Mouse (Mus musculus): ENCODE results near the gene AW549877. TPM values are rescaled to one million over a fixed set of nuclear protein-coding genes. Genes with fewer than 3 reads are reported as not detected.
A peak's percentile ranks its signal among the peaks of the same experiment; 100 is the strongest.

The AW549877 gene
- total RNA-seq (2021): 10 to 100 TPM; 53.3 to 57.5 TPM
- long read RNA-seq, experiment 1, full-length matches to known transcripts: 4 of 16 reads
- long read RNA-seq, experiment 1, partial matches to known transcripts: 4 of 16 reads
- long read RNA-seq, experiment 1, other reads (novel, unspliced or antisense): 8 of 16 reads
- long read RNA-seq, experiment 2, full-length matches to known transcripts: 5 of 8 reads
- long read RNA-seq, experiment 2, partial matches to known transcripts: 1 of 8 reads
- long read RNA-seq, experiment 2, other reads (novel, unspliced or antisense): 2 of 8 reads

DNA sequence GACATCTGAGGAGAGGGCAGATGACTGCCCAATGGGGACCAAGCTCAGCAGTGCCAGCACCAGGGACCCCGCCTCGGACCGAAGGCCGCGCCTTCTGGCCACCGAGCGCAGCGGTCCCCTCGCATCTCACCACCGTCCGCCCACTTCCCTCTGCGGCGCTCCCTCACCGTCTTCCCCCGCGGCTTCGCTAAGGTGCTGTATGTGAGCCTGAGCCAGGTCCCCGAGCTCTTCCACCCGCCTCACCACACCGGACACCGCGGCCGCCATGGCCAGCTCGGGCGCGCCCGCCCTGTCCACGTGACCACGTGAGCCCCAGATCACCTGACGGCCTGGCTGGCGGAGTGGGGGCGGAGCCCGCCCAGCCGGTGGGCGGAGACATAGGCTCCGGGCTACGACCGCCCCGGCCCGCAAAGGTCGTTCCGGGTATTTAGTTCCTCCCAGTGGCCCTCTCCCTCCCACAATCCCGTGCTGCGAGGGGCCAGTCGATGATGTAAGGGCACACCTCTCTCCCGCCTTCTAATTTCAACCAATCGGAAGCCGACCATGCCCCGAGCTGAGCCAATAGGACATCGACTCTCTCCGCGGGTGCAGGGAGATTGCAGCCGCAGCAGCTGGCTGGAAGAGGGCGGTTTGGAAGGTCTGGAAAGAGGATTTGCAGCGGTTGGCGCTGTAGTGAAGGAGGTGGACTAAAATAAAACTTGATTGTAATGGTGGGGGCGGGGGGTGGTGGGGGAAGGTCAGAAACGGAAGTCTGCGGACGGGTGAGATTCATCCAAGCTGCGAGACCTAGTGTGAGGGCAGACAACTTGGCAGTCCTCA lies at the start of gene AW549877:
TSS of gene AW549877 (minus strand) at position 297 of the 819 bp plus-strand sequence.
- DNase-seq: peak; percentile 99

DNA sequence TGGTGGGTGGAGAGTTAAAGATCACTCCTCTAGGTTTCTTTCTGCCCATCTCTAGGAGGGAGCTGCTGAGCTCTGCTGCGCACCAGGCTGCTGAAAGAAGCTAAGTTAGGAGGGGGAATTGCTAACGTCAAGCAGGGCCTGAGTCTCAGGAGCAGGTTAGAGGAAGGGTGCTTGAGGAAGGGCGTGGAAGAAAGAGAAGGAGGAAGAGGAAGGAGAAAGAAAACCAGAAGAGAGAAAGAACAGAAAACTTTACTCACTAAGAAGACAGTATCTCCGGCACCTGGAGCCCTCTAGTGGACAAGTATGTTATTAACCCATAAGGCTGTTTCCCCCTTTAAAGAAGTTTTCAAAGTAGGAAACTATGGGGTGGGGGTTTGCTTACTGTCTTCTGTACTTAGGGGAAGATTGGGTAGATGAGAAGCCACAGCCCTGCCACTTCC lies 47.5 kb upstream of the AW549877 start:
- peak in 1 of 2 experiments; percentile 18 for DNase-seq

DNA sequence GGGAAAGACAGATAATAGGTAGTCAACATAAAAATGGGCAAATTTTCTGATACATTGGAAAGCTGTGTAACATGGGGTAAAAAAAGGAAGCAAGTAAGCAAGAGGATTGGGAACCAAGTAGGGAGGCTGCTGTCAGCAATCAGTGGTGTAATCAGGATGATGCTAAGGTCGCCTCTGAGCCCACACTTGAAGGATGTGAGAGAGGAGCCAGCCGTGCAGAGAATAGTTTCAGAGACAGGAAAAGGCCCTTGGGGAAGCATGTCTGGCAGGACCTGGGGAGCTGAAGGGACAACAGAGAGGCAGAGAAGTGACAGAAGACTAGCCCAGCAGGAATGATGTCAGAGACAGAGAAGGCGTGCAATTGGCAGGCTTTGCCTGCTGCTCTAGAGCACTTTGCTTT lies 46.9 kb upstream of the AW549877 start:
- DNase-seq: no peak

DNA sequence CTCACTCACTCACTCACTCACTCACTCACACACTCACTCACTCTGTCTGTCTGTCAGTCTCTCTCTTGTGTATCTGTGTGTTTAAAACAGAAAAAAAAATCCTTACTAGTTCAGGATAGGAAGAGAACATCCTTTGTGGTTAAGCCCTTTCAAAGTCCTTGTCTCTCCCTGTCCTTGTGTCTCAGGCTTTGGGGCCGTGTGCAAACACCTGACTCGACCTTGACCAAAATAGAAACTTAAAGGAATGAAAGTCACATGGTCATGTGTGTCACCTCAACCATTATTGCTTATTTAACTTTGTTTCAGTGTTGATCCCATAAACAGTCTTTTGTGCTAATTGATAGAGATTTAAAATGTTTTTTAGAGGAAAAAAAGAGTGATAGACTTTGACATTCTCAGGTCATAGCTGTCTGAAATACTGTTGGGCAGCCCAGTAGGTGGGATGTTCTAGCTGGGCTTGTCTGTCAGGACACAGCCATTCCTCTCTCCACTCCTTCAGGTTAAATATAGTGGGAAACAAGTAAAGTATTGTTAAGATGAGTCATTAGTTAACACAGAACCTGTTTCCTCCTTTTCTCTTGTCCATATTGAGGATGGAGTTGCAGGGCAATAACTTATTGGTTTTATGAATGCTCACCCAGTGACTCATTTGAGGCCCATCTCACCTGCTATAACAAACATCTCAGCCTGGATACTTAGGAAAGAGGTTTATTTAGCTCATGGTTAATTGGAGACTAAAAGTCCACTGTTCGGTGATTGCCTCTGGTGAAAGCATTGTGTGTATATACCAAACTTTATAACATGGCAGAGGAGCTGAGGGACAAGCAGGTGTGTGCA lies 37.8 kb upstream of the AW549877 start:
- peak; percentile 10 for DNase-seq

DNA sequence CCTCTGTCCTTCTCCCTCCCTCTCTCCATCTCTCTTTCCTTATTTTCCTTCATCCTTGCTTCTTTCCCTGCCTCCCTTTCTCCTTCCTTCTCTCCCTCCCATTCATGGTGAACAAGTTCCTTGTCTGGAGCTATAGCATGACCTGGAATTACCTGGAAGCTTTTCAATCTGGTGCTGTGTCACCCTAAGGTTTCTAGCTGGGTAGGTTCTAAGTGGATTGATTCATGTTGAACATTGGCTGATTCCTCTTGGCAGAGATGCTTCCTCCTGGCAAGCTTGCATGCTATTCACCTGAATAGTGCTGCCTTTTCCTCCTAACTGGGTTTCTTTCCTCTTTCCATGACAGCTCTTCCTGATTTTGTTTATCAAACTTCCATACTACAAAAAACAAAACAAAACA lies 33.4 kb upstream of the AW549877 start:
- no peak for DNase-seq

DNA sequence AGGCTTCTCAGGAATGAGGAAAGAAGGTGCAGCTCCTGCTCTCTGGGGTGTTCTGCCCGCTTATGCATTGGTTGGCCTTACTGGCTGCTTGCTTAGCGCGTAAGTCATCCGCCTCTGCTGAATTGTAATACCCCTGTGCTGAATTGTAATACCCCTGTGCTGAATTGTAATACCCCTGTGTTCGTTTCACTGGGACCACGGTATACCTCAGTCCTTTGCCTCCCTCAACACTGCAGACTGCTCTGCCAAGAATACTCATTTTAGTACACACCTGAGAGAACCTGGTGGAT lies 32.8 kb upstream of the AW549877 start:
- no peak for DNase-seq

DNA sequence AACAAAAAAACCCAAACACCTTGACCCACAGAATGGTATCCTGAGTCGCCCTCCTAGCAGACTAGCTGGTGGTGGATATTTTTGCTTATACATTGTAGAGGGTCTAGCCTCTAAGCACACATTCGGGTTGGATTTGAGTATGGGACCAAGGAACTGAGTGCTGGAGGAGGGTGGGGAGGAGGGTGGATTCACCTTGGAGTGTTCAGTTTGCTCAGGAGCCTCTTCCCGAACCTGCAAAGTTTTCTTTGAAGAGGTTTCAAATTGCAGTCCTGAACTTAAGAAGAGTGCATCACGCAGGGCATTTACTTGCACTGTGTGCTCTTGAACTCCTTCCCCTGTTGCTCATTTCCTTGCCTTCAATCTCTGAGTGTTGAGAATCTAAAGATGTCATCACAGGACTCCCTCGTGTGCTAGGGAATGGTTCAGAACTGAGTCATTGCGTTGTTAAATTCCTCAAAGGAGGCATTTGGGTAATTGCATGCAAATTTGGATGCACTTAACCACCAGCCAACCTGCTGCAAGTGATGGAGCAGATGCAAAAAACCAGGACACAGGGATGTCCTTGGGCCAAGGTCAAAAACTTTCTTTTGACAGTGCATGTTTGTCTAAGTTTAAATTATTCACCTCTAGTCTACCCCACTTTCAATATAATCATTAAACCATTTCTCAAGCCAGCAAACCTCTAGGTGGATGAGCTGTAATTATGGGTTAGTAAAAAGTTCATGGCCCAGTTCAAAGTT lies 32.3 kb upstream of the AW549877 start:
- no peak for DNase-seq

DNA sequence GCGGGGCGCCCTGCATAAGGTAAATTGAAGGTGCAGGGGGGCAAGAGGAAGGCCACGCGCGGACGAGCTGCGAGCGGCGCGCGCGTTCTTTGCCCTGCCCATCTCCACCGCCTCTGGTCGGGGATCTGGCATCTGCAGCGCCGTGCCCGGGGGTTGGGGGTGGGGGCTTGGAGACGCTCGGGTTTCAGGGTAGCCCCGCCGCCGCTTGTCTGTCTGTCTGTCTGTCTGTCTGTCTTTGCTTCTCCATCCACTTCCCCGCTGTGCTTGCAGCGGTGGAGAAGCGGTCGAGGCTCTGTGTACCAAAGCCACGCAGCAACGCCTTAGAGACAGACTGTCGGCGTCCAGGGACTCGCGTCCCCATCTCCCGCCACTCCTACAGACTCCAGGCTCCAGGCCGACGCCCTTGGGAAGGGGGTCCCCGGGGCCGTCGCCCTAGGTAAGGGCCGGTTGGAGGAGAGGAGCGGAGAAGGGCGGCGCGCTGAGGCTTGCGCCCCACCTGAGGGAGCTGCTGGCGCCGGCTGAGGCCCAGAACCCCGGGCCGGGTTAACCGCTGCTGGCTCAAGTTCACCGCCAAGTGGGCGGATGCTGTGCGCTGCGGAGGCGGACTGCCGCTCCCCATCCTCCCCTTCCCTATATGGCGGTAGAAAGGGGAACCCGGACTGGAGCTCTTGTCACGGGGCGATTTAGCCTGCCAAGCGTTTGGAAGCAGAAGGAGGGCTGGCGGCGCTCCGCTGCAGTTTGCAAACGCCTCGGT lies 31.5 kb upstream of the AW549877 start:
- peak; percentile 87 to 88 for DNase-seq

DNA sequence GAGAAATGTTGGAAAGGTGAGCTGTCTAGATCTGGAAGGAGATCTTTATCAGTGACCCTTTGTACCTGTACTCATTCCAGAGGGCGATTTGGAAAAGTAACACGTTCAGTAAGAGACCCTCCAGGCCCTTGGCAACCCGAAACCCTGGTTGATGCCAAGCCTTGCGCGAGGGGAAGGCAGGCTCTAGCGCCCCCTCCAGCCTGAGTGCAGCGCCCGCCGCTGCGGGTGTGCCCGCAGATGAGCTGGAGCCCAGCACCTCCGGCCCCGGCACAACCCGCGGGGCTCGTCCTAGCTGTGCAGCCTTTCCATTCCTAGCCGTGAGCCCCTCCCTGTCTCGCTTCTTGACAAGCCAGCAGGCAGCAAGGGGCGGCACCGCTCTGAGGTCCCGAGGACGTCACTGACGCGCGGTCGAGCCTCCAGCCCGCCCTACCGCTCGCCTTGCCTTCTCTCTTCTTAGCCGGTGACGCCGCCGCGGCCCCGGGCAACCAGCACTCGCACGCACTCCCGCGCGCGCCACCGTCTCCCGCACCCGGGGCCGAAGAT lies 30.8 kb upstream of the AW549877 start, which contains the start of gene Oxct1:
TSS of gene Oxct1 (plus strand) at position 153 of the 543 bp plus-strand sequence.
- DNase-seq: peak; percentile 91 to 92

DNA sequence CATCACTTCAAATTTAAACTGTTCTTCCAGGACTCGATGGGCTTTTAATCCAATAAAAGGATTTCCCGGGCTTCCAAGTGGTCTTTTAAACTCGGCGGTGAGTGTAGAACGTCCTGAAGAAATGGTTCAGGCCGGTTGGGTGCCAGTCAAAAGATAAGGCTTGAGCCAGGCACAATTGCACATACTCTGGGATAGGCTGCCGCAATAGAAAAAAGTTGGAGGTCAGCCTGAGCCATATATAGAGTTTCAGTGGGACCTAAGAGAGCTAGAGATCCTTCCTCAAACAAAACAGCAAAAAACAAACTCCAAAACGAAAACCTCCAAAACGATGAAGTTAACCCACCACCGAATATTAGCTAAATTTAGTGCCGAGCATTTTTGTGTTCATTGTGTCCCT lies 30.0 kb upstream of the AW549877 start:
- no peak for DNase-seq

DNA sequence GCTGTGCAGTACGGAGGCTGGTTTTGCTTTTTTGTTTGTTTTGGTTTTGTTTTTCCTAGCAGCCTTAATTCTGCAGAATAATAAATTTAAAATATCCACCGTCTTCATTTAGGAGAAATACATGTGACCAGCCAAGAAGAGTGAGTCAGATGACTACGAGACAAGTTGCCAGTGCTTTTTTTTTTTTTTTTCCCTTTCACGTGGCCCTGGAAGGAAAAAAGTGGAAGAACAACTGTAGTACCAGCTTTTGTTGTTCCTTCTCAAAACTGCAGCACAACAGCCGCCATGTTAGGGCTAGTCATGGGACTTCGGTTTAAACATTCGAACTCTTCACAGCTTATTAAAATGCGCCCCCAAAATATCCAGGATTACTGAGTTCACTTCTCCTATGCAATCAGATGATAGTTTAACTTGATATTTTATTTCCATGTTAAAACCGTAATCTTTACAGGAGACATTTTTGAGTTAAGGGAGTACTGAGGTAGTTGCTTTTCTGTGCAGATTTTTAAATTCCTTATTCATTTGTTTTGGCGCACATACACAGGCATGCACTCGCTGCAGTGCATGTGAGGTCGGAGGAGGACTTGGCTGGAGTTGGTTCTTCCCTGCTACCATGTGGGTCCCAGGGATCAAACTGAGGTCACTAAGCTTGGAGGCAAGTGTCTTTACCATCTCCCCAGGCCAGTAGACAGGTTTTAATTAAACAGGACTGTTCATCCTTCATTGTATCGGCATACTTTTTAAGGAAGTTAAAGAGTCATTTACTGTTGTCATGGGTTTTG lies 29.4 kb upstream of the AW549877 start:
- no peak for DNase-seq

DNA sequence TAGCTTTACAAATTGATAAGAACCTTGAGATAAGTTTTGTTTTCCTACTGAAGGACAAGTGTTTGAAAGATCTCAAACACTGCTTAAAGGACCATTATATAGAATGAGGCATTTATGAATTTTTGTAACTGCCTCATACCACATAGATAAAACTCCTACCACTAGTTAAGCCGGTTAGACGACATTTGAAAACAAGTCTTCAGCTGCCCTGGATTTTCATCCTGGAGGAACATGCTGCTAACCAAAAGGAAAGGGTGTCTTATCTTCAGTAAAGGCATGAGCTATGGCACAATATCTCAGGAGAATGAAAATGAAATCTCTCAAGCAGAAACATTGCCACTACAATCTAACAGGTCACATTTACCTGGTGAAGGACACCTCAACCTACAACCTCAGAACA lies 28.2 kb upstream of the AW549877 start:
- no peak for DNase-seq

DNA sequence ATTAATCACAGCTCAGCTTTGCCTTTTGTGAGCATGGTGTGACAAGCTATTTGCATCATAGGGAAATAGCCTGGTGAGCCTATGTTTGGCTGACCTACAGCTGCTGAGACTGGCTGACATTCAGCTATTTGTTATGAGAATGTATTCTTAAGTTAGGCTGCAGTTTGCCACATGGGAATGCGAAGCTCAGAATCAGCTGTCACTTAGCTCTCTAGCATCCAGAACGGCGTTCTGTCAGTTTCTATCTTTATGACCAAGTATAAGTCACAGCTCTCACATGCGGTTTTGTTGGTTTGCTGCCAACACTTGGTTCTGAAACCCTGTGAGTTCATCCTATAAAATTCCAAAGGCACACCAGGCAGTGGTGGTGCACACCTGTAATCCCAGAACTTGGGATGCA lies 25.2 kb upstream of the AW549877 start:
- DNase-seq: no peak

DNA sequence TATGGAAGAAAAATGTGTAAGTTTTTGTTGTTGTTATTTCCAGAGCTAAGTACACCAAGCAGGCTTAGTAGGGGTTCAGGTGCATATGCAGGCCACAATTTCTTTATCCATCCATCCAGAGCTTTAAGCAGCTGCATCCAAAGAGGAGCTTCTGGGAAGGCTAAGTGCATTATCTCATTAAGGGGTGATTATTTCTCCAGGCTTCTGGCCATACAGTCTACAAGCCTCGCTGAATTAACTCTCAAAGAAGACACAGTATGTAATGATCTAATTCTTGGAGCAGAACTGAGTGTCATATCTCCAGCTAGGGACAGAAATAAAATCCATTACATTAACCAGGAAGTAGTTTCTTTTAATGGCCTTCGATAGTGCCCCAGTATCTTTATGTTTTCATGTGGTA lies 18.3 kb upstream of the AW549877 start:
- no peak for DNase-seq

DNA sequence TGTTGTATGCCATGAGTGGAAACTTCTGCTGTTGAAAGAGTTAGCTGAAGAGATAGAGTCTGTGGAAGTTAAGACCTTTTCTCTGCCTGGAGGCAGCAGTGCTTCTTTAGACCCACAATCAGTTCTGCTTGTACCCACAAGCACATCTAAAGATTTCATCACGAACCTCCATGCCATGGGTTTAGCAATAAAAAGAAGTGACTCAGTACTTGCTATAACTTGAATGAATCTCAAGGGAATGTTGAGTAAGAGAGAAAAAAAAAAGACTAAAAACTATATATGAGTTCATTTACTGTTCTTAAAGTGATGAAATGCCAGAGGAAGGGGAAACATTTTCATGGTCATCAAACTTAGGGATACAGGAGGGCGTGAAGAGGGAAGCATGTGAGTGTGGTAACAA lies 5.0 kb upstream of the AW549877 start:
- DNase-seq: no peak

DNA sequence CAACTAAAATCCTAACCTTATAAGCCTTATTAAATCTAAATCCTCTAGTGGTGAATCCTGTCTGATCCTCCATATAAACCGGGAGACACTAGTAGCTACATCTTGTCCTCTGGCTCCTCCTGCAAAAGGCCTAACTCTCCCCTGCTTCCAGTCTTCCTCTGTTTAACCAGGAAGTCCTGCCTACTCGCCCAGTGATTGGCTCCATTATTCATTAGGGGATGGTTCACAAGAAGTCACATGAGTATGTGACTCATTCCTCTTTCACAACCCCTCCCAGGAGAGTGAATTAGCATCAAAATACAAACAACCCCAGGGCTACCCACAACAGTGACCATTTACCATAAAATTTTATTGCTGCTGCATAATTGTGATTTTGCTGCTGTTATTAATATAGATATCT lies 3.6 kb upstream of the AW549877 start:
- DNase-seq: peak in 1 of 2 experiments; percentile 1

DNA sequence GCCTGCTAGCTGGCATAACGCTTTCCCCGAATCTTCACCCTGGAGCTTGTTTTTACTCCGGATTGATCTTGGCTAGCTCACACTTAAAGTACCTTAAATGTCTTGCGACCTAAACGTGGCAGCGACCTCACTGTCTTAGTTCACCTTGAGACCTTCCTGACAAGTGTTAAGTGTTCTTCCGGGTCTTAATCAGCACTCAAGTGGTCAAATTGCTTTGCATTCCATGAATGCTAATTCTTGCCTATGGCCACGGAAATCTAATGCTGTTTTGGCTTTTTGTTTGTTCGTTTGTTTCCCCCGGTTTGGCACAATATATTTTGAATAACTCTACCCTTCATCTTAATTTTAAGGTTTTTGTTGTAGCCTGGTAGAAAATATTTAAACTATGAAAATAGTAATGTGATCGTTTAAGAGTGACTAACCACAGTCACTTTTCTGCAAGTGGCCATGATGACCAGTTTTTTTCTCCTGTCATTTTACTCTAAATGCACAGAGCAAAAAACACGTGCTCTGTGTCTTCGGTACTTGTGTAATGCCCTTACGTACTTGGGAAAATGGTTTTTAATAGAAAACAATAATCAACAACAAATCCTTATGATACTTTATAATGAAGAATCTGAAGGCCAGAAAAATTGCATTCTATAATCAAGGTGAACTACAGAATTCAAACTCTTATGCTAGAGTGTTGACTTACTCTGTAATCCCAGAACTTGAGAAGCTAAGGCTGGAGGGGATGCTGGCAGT lies 895 bp upstream of the AW549877 start:
- DNase-seq: no peak

DNA sequence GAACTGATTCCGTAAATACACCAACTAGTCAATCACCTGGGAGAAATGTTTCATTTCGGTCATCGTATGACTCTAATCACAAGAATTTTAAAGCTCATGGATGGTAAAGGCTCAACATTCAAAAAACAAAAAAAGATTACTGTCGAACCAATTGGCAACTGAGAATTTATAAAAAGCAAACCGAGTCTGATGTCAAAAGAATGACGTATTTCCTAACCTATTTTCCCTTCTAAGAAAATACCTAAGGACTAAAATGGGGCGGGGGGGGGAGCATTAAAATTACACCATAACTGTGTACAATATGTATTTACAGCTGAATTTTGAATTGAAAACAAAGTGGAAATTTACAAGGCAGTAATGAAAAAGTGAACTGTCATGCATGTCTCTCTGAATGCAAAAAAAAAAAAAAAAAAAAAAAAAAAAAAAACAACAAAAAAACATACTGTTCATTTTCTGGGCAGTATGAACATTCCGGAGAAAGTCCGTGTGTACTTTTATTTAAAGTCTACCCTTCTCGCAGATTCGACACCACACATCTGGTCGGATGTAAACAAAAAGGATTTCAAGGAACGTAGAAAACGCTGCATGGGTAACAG lies 594 bp downstream of the AW549877 start:
- no peak for DNase-seq

DNA sequence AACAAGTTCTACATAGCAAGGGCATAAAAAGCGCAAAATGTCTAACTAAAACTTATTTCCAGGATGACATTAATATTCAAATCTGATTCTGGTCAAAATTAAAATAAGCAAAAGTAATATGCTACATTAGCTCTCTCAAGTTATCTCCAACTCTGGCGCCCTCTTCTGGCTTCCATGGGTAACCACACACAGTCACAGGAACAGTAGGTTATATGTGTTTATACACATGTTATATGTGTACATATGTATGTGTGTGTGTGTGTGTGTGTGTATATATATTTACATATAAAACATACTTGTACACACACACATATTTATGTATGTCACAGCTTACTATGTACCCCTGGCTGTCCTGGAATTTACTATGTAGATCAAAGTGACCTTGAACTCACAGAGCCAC lies 7.6 kb downstream of the AW549877 start:
- DNase-seq: peak; percentile 48 to 64

Data from adrenal gland, postnatal 36 days (tissue).